Mouse (Mus musculus): Measurements from ENCODE around the gene Gm17402. TPM values are rescaled to one million over a fixed set of nuclear protein-coding genes. Genes with fewer than 3 reads are reported as not detected.
A peak's percentile ranks its signal among the peaks of the same experiment; 100 is the strongest.

The Gm17402 gene
- total and polyA plus RNA-seq, 3 experiments: not detected

DNA sequence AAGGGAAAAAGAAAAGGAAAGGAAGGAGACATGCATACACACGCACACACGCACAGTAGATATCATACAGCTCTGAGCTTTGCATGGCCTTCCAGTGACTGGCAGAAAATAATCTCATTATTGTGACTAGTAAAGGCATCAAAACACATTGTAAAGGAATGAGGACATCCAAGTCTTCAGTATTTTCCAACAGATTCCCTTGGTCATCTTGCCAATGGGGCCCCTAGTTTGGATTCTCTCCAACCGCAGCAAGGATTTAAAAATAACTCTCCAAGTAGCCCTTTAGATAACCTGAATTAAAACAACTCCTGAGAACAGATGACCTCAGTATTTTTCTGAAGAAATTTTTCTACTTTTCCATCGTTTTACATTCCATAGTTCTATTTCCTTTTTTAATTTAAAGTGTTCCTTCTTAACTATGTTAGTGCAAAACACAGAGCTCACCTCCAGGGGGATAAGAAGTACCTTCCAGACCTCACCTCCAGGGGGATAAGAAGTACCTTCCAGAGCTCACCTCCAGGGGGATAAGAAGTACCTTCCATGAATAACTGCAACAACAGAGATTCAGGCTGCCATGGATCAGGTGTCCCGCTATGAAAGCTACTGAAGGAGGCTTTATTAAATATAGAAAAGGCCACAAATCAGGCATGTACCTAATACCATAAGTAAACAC, 5.4 kb downstream of the Gm17402 start:
- DNase-seq (ENCODE audit: low spot score) (no peak), ATAC-seq (ENCODE audit: extremely low read depth, insufficient number of reproducible peaks, low FRiP score, poor library complexity, severe bottlenecking) (no peak)
- TF ChIP-seq CTCF (IDR thresholded peaks at IDR 0.05; ENCODE audit: low read depth, low read length) (no peak), TAL1 (conservative IDR thresholded peaks at IDR 0.05; ENCODE audit: low read depth, low read length) (no peak), GATA1 (IDR thresholded peaks at IDR 0.05; ENCODE audit: borderline replicate concordance, low read length) (no peak), POLR2AphosphoS5 (IDR thresholded peaks at IDR 0.05; ENCODE audit: insufficient replicate concordance, low read depth, low read length) (no peak), GATA2 (IDR thresholded peaks at IDR 0.05; ENCODE audit: borderline replicate concordance, low read depth, low read length) (no peak)
- H3K27me3 ChIP-seq (ENCODE audit: insufficient read depth, low read length): peaks cover 8% of the 10 kb centered on the region; the same call in 1 of the 2 replicates
- no peak overlapping the region for H3K4me3 ChIP-seq (ENCODE audit: low read depth, low read length)
- no peaks in the 10 kb centered on the region for H3K4me1 ChIP-seq (ENCODE audit: insufficient read depth, low read depth, low read length)
- no peaks in the 10 kb centered on the region for H3K36me3 ChIP-seq (replicated peaks)
- peaks cover 5% of the 10 kb centered on the region; the same call in 1 of the 2 replicates for H3K9me3 ChIP-seq (replicated peaks)

DNA sequence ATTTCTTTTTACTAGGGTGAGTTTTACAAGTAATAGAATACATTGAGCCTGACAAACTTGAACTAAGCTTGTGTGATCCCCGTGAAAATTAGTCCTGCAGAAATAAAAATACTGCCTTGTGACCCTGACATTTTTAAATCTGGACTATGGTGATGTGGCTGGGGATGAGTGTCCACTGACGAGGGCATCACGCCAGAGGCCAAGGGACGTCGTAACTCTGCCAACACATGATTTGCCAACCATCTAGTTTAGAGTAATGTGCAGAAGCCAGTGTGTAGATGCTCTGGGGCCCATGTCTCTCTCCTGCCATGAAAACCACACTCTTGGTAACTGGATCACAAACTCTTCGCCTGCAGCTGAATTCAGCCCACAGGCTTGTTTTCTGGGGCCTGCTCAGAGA, 7.5 kb downstream of the Gm17402 start:
- no peak for DNase-seq (ENCODE audit: low spot score)
- Histone ChIP-seq H3K4me1 (ENCODE audit: insufficient read depth, low read depth, low read length) (no peaks in the 10 kb centered on the region), H3K4me3 (ENCODE audit: low read depth, low read length) (no peak overlapping the region), H3K9me3 (replicated peaks) (no peaks in the 10 kb centered on the region), H3K27me3 (ENCODE audit: insufficient read depth, low read length) (0 out of 2 replicates have a peak, but pooled peaks cover 2% of the 10 kb centered on the region), H3K36me3 (replicated peaks) (no peaks in the 10 kb centered on the region)
- no peak for ATAC-seq (ENCODE audit: extremely low read depth, insufficient number of reproducible peaks, low FRiP score, poor library complexity, severe bottlenecking)
- TF ChIP-seq POLR2AphosphoS5 (IDR thresholded peaks at IDR 0.05; ENCODE audit: insufficient replicate concordance, low read depth, low read length) (no peak), GATA2 (IDR thresholded peaks at IDR 0.05; ENCODE audit: borderline replicate concordance, low read depth, low read length) (no peak), GATA1 (IDR thresholded peaks at IDR 0.05; ENCODE audit: borderline replicate concordance, low read length) (no peak), TAL1 (conservative IDR thresholded peaks at IDR 0.05; ENCODE audit: low read depth, low read length) (no peak), CTCF (IDR thresholded peaks at IDR 0.05; ENCODE audit: low read depth, low read length) (no peak)

DNA sequence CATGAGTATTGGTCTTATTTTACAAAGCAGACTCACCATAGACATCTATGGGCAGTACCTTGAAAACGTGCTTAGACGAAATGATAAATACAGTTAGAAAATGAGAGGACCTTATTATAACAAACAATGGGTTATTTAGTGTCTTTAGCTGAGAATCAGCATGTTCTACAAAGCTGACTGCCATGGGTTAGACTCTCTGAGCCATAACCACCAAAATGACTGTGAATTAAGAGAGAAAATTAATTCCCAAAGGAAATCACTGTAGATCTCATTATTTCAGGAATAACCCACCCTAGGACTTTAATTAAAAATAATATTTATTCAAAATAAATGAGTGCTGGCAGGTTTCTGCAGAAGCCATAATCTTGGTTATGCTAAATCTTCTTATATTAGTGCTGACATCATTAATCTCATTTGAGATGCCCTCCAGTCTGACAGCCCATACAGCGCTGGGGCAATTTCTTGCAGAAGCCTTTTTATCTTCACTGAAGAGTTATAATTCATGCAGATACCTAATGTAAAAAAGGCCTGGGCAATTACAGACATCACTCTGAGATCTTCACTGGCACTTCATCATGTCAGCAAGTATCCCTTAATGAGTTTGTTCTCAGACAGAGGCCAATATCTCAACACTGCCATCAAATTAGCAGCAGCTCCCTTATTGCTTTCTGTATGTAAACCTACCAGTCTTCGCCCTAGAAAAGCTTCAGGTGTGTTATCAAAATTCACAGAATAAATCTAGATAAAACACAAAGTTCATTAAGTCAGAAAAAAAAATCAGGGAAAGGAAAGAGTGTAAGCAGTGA, 8.7 kb downstream of the Gm17402 start:
- no peaks in the 10 kb centered on the region for H3K9me3 ChIP-seq (replicated peaks)
- no peak overlapping the region for H3K4me3 ChIP-seq (ENCODE audit: low read depth, low read length)
- no peak for DNase-seq (ENCODE audit: low spot score)
- H3K4me1 ChIP-seq (ENCODE audit: insufficient read depth, low read depth, low read length): no peaks in the 10 kb centered on the region
- H3K36me3 ChIP-seq (replicated peaks): peaks cover 2% of the 10 kb centered on the region
- H3K27me3 ChIP-seq (ENCODE audit: insufficient read depth, low read length): 0 out of 2 replicates have a peak, but pooled peaks cover 2% of the 10 kb centered on the region
- TF ChIP-seq CTCF (IDR thresholded peaks at IDR 0.05; ENCODE audit: low read depth, low read length) (no peak), GATA1 (IDR thresholded peaks at IDR 0.05; ENCODE audit: borderline replicate concordance, low read length) (no peak), TAL1 (conservative IDR thresholded peaks at IDR 0.05; ENCODE audit: low read depth, low read length) (no peak), POLR2AphosphoS5 (IDR thresholded peaks at IDR 0.05; ENCODE audit: insufficient replicate concordance, low read depth, low read length) (no peak), GATA2 (IDR thresholded peaks at IDR 0.05; ENCODE audit: borderline replicate concordance, low read depth, low read length) (no peak)
- ATAC-seq (ENCODE audit: extremely low read depth, insufficient number of reproducible peaks, low FRiP score, poor library complexity, severe bottlenecking): no peak

DNA sequence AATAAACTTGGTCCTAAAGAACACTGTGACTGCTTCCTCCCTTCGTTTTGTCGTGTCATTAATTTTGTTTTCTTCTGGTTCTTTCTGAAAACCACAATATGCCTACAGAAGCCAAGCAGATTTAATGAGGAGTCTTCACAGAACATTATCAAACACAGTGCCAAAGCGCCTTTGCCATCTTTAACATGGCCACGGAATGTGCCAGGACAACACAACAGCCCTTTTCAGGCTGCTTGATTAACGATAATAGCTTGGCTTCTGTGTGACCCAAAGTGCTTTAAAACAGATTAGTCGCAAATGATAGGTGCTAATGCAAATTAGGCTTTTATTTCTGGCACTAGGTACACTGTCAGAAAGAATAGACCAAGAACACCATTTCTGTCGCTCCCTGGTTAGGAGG, 16.6 kb downstream of the Gm17402 start:
- no peak for TF ChIP-seq GATA1 (IDR thresholded peaks at IDR 0.05; ENCODE audit: borderline replicate concordance, low read length)
- no peak for TF ChIP-seq TAL1 (conservative IDR thresholded peaks at IDR 0.05; ENCODE audit: low read depth, low read length)
- no peak for TF ChIP-seq GATA2 (IDR thresholded peaks at IDR 0.05; ENCODE audit: borderline replicate concordance, low read depth, low read length)
- TF ChIP-seq POLR2AphosphoS5 (IDR thresholded peaks at IDR 0.05; ENCODE audit: insufficient replicate concordance, low read depth, low read length): no peak
- no peak for TF ChIP-seq CTCF (IDR thresholded peaks at IDR 0.05; ENCODE audit: low read depth, low read length)
- Histone ChIP-seq H3K4me1 (ENCODE audit: insufficient read depth, low read depth, low read length) (no peaks in the 10 kb centered on the region), H3K9me3 (replicated peaks) (no peaks in the 10 kb centered on the region), H3K27me3 (ENCODE audit: insufficient read depth, low read length) (no peaks in the 10 kb centered on the region), H3K36me3 (replicated peaks) (peaks cover 22% of the 10 kb centered on the region), H3K4me3 (ENCODE audit: low read depth, low read length) (no peak overlapping the region)
- DNase-seq (ENCODE audit: low spot score) (no peak), ATAC-seq (ENCODE audit: extremely low read depth, insufficient number of reproducible peaks, low FRiP score, poor library complexity, severe bottlenecking) (no peak)

DNA sequence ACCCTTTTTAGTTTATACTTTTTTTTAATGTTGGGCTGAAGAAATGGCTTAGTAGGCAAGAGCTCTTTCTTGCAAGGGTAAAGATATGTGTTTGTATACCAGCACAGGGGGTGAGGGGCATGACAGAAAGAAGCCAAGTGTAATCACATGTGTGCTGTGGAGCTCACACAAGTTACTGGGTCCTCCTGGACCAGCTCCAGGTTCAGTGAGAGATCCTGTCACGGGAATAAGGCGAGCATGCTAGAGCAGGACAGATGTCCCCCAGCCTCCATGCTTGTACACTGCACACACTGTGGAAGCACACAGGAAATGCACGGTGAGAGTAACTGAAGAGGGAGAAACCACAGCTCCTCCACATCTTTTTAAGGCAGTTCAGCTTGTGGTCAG, 22.2 kb downstream of the Gm17402 start:
- H3K4me3 ChIP-seq (ENCODE audit: low read depth, low read length): no peak overlapping the region
- H3K27me3 ChIP-seq (ENCODE audit: insufficient read depth, low read length): no peaks in the 10 kb centered on the region
- no peaks in the 10 kb centered on the region for H3K4me1 ChIP-seq (ENCODE audit: insufficient read depth, low read depth, low read length)
- DNase-seq (ENCODE audit: low spot score) (no peak), ATAC-seq (ENCODE audit: extremely low read depth, insufficient number of reproducible peaks, low FRiP score, poor library complexity, severe bottlenecking) (no peak)
- H3K36me3 ChIP-seq (replicated peaks): peaks cover 26% of the 10 kb centered on the region
- TF ChIP-seq TAL1 (conservative IDR thresholded peaks at IDR 0.05; ENCODE audit: low read depth, low read length) (no peak), POLR2AphosphoS5 (IDR thresholded peaks at IDR 0.05; ENCODE audit: insufficient replicate concordance, low read depth, low read length) (no peak), CTCF (IDR thresholded peaks at IDR 0.05; ENCODE audit: low read depth, low read length) (no peak), GATA1 (IDR thresholded peaks at IDR 0.05; ENCODE audit: borderline replicate concordance, low read length) (no peak), GATA2 (IDR thresholded peaks at IDR 0.05; ENCODE audit: borderline replicate concordance, low read depth, low read length) (no peak)
- no peaks in the 10 kb centered on the region for H3K9me3 ChIP-seq (replicated peaks)

DNA sequence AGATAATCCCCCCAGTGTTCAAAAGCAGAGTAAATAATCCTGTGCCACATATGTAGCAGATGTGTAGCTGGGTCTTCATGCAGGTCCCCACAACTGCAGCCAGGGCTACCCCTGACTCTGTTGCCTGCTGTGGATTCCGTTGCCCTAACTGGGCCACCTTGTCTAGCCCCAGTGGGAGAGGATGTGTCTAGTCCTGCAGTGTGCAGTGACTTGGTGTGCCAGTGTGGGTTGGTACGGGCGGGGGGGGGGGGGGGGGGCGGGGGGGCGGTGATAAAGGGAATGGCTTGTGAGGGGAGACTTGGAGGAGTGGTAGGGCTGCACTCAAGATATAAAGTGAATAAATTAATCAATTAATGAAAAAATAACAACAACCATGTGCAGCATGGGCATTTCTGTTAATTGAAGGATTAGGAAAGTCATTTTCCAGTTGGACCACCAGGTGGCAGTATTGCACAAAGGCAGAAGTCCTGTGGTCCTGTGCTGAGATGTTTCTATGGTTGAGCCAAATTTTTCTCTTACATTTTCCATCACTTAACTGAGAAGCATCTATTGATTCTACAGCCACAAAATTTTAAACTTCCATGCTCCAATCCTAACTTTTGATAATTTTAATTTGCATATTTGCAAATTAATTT, 22.7 kb downstream of the Gm17402 start:
- no peak for ATAC-seq (ENCODE audit: extremely low read depth, insufficient number of reproducible peaks, low FRiP score, poor library complexity, severe bottlenecking)
- no peaks in the 10 kb centered on the region for H3K4me1 ChIP-seq (ENCODE audit: insufficient read depth, low read depth, low read length)
- TF ChIP-seq CTCF (IDR thresholded peaks at IDR 0.05; ENCODE audit: low read depth, low read length): peak; percentile 68
- TF ChIP-seq GATA1 (IDR thresholded peaks at IDR 0.05; ENCODE audit: borderline replicate concordance, low read length): no peak
- peaks cover 23% of the 10 kb centered on the region for H3K36me3 ChIP-seq (replicated peaks)
- peak; percentile 20 for DNase-seq (ENCODE audit: low spot score)
- no peak overlapping the region for H3K4me3 ChIP-seq (ENCODE audit: low read depth, low read length)
- no peaks in the 10 kb centered on the region for H3K9me3 ChIP-seq (replicated peaks)
- H3K27me3 ChIP-seq (ENCODE audit: insufficient read depth, low read length): no peaks in the 10 kb centered on the region

Measured in G1E (cell line).